In genomic region chr1:193130456-193130825, GRCm38 (mm10) we compare ENCODE assay signal across 8 mouse cellular contexts. TPM values are rescaled to one million over a fixed set of nuclear protein-coding genes. Genes with fewer than 3 reads are reported as not detected.
DNase-seq lines count a peak whose midpoint lies in the region; ATAC-seq and TF ChIP-seq lines count a peak whose summit lies in the region.

No protein-coding gene starts in this region.

- peaks cover 4% of the 10 kb centered on the region; the same call in 1 of the 2 replicates for H3K36me3 ChIP-seq in heart, embryonic 11.5 days (ENCODE audit: control insufficient read depth, insufficient read depth, low read length)
- H3K36me3 ChIP-seq in ES-E14 (ENCODE audit: control insufficient read depth, insufficient read depth, low read length, poor library complexity, severe bottlenecking), result peaks cover 13% of the 10 kb centered on the region; the same call in 1 of the 2 replicates
- peaks cover 19% of the 10 kb centered on the region for H3K36me3 ChIP-seq in forebrain, embryonic 15.5 days
- H3K36me3 ChIP-seq in liver, embryonic 16.5 days (ENCODE audit: control insufficient read depth, insufficient read depth), result no peaks in the 10 kb centered on the region; the same call in 1 of the 2 replicates

- ATAC-seq in heart, embryonic 11.5 days (replicated peaks; ENCODE audit: insufficient number of reproducible peaks, low FRiP score, low TSS enrichment), result no peak
- peak; percentile 82 for ATAC-seq in forebrain, embryonic 15.5 days (replicated peaks)
- 0 out of 2 replicates have a peak, but pooled peaks have one; percentile 1 for ATAC-seq in liver, embryonic 16.5 days (ENCODE audit: low read depth)

- H3K4me3 ChIP-seq in heart, embryonic 11.5 days (ENCODE audit: low read depth, low read length), result peak overlapping the region; percentile 90
- H3K4me3 ChIP-seq in ES-E14 (ENCODE audit: insufficient read depth in 1 of 2, low read depth in 1 of 2, low read length in 2 of 2, poor library complexity in 1 of 2, severe bottlenecking in 1 of 2), result peak overlapping the region; percentile 44 to 97
- H3K4me3 ChIP-seq in forebrain, embryonic 15.5 days, result peak overlapping the region; percentile 86
- H3K4me3 ChIP-seq in liver, embryonic 16.5 days (ENCODE audit: low read depth, low read length), result peak overlapping the region; percentile 93

- peaks cover 4% of the 10 kb centered on the region; the same call in 1 of the 2 replicates for H3K4me1 ChIP-seq in heart, embryonic 11.5 days (ENCODE audit: control insufficient read depth, insufficient read depth, low read length)
- peaks cover 0 to 2% of the 10 kb centered on the region in 2 experiments; a peak in 3 of 4 replicates for H3K4me1 ChIP-seq in ES-E14 (ENCODE audit: control insufficient read depth in 2 of 2, insufficient read depth in 2 of 2, low read length in 2 of 2, poor library complexity in 1 of 2)
- peaks cover 17% of the 10 kb centered on the region for H3K4me1 ChIP-seq in forebrain, embryonic 15.5 days
- H3K4me1 ChIP-seq in liver, embryonic 16.5 days (ENCODE audit: control insufficient read depth, low read depth, low read length), result peaks cover 12% of the 10 kb centered on the region

- no peak for DNase-seq in heart, postnatal 25 days (ENCODE audit: low spot score)
- no peak for DNase-seq in ES-E14 (ENCODE audit: low read depth, low spot score)
- no peak for DNase-seq in thymus, postnatal 0 days (ENCODE audit: low spot score)
- DNase-seq in layer of hippocampus, postnatal 14 days (ENCODE audit: low spot score in 2 of 2), result no peak
- DNase-seq in gastrocnemius, postnatal 25 days, result no peak

- H3K9ac ChIP-seq in heart, embryonic 11.5 days (ENCODE audit: low read depth, low read length), result peak overlapping the region; percentile 66; the same call in 1 of the 2 replicates
- peak overlapping the region; percentile 66 for H3K9ac ChIP-seq in ES-E14 (ENCODE audit: insufficient read depth, low read depth, low read length, poor library complexity, severe bottlenecking)
- H3K9ac ChIP-seq in forebrain, embryonic 15.5 days (replicated peaks), result peak overlapping the region; percentile 54
- H3K9ac ChIP-seq in liver, embryonic 16.5 days (ENCODE audit: low read depth, low read length), result peak overlapping the region; percentile 47

- in situ Hi-C loops in ES-E14 (cut with MboI; ENCODE audit: low sequenced_read_pairs in 2 of 2, unreplicated experiment in 2 of 2), result no loop called here

- peak overlapping the region; percentile 66 for H3K4me2 ChIP-seq in heart, embryonic 11.5 days
- peak overlapping the region; percentile 51 for H3K4me2 ChIP-seq in forebrain, embryonic 15.5 days (replicated peaks)
- H3K4me2 ChIP-seq in liver, embryonic 16.5 days (ENCODE audit: low read depth, low read length), result peak overlapping the region; percentile 68

- no peaks in the 10 kb centered on the region for H3K27me3 ChIP-seq in heart, embryonic 11.5 days (ENCODE audit: control insufficient read depth, insufficient read depth, low read length)
- H3K27me3 ChIP-seq in forebrain, embryonic 15.5 days, result no peaks in the 10 kb centered on the region
- no peaks in the 10 kb centered on the region for H3K27me3 ChIP-seq in liver, embryonic 16.5 days (ENCODE audit: control insufficient read depth, insufficient read depth, low read depth, low read length)

- WGBS in heart, embryonic 11.5 days (ENCODE audit: insufficient replicate concordance), result 28% methylated on average over 11 of the region's 11 CpGs
- WGBS in forebrain, embryonic 15.5 days, result 23% methylated on average over 11 of the region's 11 CpGs
- 36% methylated on average over 11 of the region's 11 CpGs for WGBS in liver, embryonic 16.5 days (ENCODE audit: insufficient replicate concordance)

- H3K27ac ChIP-seq in heart, embryonic 11.5 days (ENCODE audit: low read depth, low read length), result 0 out of 2 replicates have a peak overlapping the region, but pooled peaks have one; percentile 6
- no peak overlapping the region for H3K27ac ChIP-seq in ES-E14 (ENCODE audit: insufficient read depth, low read depth, low read length, poor library complexity, severe bottlenecking)
- H3K27ac ChIP-seq in forebrain, embryonic 15.5 days (replicated peaks), result peak overlapping the region; percentile 73
- H3K27ac ChIP-seq in liver, embryonic 16.5 days (ENCODE audit: low read length), result no peak overlapping the region

- no peaks in the 10 kb centered on the region for H3K9me3 ChIP-seq in heart, embryonic 11.5 days (replicated peaks; ENCODE audit: control insufficient read depth, low read length)
- H3K9me3 ChIP-seq in ES-E14 (ENCODE audit: control insufficient read depth, insufficient read depth, low read depth, low read length), result no peaks in the 10 kb centered on the region
- no peaks in the 10 kb centered on the region for H3K9me3 ChIP-seq in forebrain, embryonic 15.5 days
- H3K9me3 ChIP-seq in liver, embryonic 16.5 days (replicated peaks; ENCODE audit: control insufficient read depth, low read length), result no peaks in the 10 kb centered on the region

- intact Hi-C loops in heart, postnatal 25 days (cut with DNase I), result loop anchor here (1.0 kb wide), 1 partner anchor 43 kb away; no protein-coding TSS in a partner anchor

TF ChIP-seq in ES-E14, 5 proteins besides CTCF, POLR2A, EP300 and RAD21:
- TF ChIP-seq HCFC1 (IDR thresholded peaks at IDR 0.05; ENCODE audit: borderline replicate concordance, insufficient read depth, low read length), result no peak
- no peak for TF ChIP-seq CHD2 (IDR thresholded peaks at IDR 0.05; ENCODE audit: low read depth, low read length)
- no peak for TF ChIP-seq ZNF384 (IDR thresholded peaks at IDR 0.05; ENCODE audit: low read depth, low read length)
- TF ChIP-seq MAFK (IDR thresholded peaks at IDR 0.05; ENCODE audit: insufficient read depth, low read depth, low read length), result no peak
- TF ChIP-seq ZC3H11A (IDR thresholded peaks at IDR 0.05; ENCODE audit: borderline replicate concordance, low read depth, low read length), result no peak
TF ChIP-seq in ES-E14: peak in this region for 0.

RNA-seq across cellular contexts. Expression of gene Diexf, which starts 0.4 kb away (rescaled TPM):
- polyA plus RNA-seq in heart, embryonic 11.5 days (2014; fragmentation: Nextera tagmentation; extraction: Ambion mirVana), result 5.6 and 6.9 TPM in 2 replicates
- 1 to 10 TPM; 8.2 to 9.5 TPM for total RNA-seq in heart, postnatal 25 days (2021)
- total RNA-seq in ES-E14 (2012; rRNA removed), result 25.6 and 28.2 TPM in 2 replicates
- 11.2 and 11.5 TPM in 2 replicates for polyA plus RNA-seq in forebrain, embryonic 15.5 days (2015; fragmentation: Nextera tagmentation; extraction: Ambion mirVana)
- 2.6 and 3.1 TPM in 2 replicates for polyA plus RNA-seq in liver, embryonic 16.5 days (2015; fragmentation: Nextera tagmentation; extraction: Ambion mirVana)
- 10.2 and 12.9 TPM in 2 replicates for polyA plus RNA-seq in thymus, postnatal 0 days (2015; fragmentation: Nextera tagmentation; extraction: Ambion mirVana)
- 10 to 100 TPM; 17.4 to 24.1 TPM for total RNA-seq in layer of hippocampus, postnatal 14 days (2021)
- total RNA-seq in gastrocnemius, postnatal 25 days (2021), result 10 to 100 TPM in 1 of 2 experiments, 1 to 10 TPM in 1; 6.2 to 10.0 TPM

RNA-seq across cellular contexts. Expression of gene Irf6, which starts 22.5 kb away (rescaled TPM):
- 3.2 and 3.6 TPM in 2 replicates for polyA plus RNA-seq in heart, embryonic 11.5 days (2014; fragmentation: Nextera tagmentation; extraction: Ambion mirVana)
- total RNA-seq in heart, postnatal 25 days (2021), result 1 to 10 TPM; 2.4 to 3.5 TPM
- 3.6 and 4.8 TPM in 2 replicates for total RNA-seq in ES-E14 (2012; rRNA removed)
- 0.52 and 0.79 TPM in 2 replicates for polyA plus RNA-seq in forebrain, embryonic 15.5 days (2015; fragmentation: Nextera tagmentation; extraction: Ambion mirVana)
- polyA plus RNA-seq in liver, embryonic 16.5 days (2015; fragmentation: Nextera tagmentation; extraction: Ambion mirVana), result 2.9 and 3.8 TPM in 2 replicates
- polyA plus RNA-seq in thymus, postnatal 0 days (2015; fragmentation: Nextera tagmentation; extraction: Ambion mirVana), result 9.4 and 10.0 TPM in 2 replicates
- total RNA-seq in layer of hippocampus, postnatal 14 days (2021), result under 1 TPM; 0.45 to 0.65 TPM
- total RNA-seq in gastrocnemius, postnatal 25 days (2021), result 1 to 10 TPM; 1.2 to 1.3 TPM

RNA-seq across cellular contexts. Expression of gene A130010J15Rik, which starts 37.4 kb away (rescaled TPM):
- 11.9 and 14.2 TPM in 2 replicates for polyA plus RNA-seq in heart, embryonic 11.5 days (2014; fragmentation: Nextera tagmentation; extraction: Ambion mirVana)
- 1 to 10 TPM; 2.9 to 3.0 TPM for total RNA-seq in heart, postnatal 25 days (2021)
- total RNA-seq in ES-E14 (2012; rRNA removed), result 5.7 and 7.6 TPM in 2 replicates
- polyA plus RNA-seq in forebrain, embryonic 15.5 days (2015; fragmentation: Nextera tagmentation; extraction: Ambion mirVana), result 14.2 and 15.7 TPM in 2 replicates
- 4.0 and 4.1 TPM in 2 replicates for polyA plus RNA-seq in liver, embryonic 16.5 days (2015; fragmentation: Nextera tagmentation; extraction: Ambion mirVana)
- 13.7 and 14.4 TPM in 2 replicates for polyA plus RNA-seq in thymus, postnatal 0 days (2015; fragmentation: Nextera tagmentation; extraction: Ambion mirVana)
- total RNA-seq in layer of hippocampus, postnatal 14 days (2021), result 1 to 10 TPM; 5.1 to 6.7 TPM
- 1 to 10 TPM; 2.3 to 3.1 TPM for total RNA-seq in gastrocnemius, postnatal 25 days (2021)

Comparison
In these comparisons a context has a peak if more than half of its experiments do, and no peak if none do; other contexts are left out.
1. H3K27ac ChIP-seq: peak in heart, embryonic 11.5 days (single experiment) and forebrain, embryonic 15.5 days (single experiment); none in ES-E14 (single experiment) and liver, embryonic 16.5 days (single experiment).
2. Peak in every context shown above with its lines, with median percentiles within 50 percentile points of each other: H3K4me2 ChIP-seq, H3K4me3 ChIP-seq and H3K9ac ChIP-seq.